Mouse (Mus musculus): ENCODE results near the gene Tmem223. TPM values are rescaled to one million over a fixed set of nuclear protein-coding genes. Genes with fewer than 3 reads are reported as not detected.
"Not testable (repeated sequence)": the region's sequence is repeated elsewhere in the genome, so short reads cannot be mapped to it uniquely, and the experiment has no call there.

Tmem223 gene
- 10 to 100 TPM; 58.9 to 78.6 (median 67.2) TPM for total RNA-seq (2022)

- DNase-seq (ENCODE audit: low spot score in 2 of 2): peak; percentile 62 to 70
Measured at GRCm38 (mm10) chr19:8770567-8771270, at the start of gene Tmem223. Gene Tmem223 (plus strand): TSS chr19:8770996.

DNA sequence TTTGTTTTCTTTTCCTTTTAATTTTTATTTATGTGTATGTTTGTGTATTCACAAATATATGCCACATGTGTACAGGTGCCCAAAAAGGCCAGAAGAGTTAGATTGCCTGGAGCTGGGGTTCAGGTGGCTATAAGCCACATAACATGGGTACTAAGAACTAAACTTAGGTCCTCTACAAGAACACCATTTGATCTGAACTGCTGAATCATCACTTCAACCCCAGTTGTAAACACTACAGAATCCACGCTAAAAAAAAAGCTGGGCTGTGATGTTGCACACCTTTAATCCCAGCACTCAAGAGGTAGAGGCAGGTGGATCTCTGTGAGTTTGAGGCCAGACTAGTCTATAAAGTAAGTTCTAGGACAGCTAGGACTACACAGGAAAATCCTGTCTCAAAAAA, 49.4 kb upstream of the Tmem223 start:
- no peak for DNase-seq (ENCODE audit: low spot score in 2 of 2)

DNA sequence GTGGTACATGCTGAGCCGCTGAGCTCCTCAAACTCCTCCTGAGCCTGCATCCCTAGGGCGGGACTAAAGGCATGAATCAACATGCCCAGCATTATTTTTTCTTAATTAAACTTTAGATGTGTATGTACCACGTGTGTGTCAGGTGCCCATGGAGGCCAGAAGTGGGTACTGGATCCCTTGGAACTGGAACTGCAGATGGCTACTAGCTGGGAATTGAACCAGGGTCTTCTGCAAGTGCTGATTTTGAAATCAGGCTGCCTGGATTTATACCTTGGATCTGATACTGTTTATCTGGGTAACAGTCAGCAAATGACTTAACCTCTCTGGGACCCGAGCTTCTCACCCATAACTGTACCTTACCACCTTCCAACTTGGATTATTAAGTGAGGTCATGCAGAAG, 48.8 kb upstream of the Tmem223 start:
- no peak for DNase-seq (ENCODE audit: low spot score in 2 of 2)

- DNase-seq (ENCODE audit: low spot score in 2 of 2): no peak
Measured at GRCm38 (mm10) chr19:8722559-8722906, 48.3 kb upstream of the Tmem223 start.

- peak; percentile 90 to 97 for DNase-seq (ENCODE audit: low spot score in 2 of 2)
Measured at GRCm38 (mm10) chr19:8722907-8723573, 47.8 kb upstream of the Tmem223 start, which contains the start of gene Slc3a2. Gene Slc3a2 (minus strand): TSS chr19:8723369.

- no peak for DNase-seq (ENCODE audit: low spot score in 2 of 2)
Measured at GRCm38 (mm10) chr19:8723574-8724346, 47.0 kb upstream of the Tmem223 start.

DNA sequence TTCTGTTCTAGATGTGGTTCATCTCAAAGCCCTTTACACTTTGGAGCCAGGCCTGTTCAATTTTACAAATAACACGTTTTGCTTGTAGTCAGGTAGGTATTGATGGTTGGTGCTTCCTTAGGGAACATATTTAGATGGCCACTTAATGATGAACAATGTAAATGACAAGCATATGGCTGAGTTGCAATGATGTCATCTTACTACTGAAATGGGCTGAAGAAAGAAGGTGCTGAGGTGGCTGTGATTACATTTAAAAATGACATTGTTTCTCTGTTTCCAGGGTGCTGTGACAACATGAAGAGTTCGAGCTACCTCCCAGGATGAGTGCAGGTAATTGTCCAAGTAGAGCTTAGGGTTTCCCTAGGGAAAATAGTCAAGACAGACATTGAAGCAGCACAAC, 46.4 kb upstream of the Tmem223 start:
- DNase-seq (ENCODE audit: low spot score in 2 of 2): no peak

DNA sequence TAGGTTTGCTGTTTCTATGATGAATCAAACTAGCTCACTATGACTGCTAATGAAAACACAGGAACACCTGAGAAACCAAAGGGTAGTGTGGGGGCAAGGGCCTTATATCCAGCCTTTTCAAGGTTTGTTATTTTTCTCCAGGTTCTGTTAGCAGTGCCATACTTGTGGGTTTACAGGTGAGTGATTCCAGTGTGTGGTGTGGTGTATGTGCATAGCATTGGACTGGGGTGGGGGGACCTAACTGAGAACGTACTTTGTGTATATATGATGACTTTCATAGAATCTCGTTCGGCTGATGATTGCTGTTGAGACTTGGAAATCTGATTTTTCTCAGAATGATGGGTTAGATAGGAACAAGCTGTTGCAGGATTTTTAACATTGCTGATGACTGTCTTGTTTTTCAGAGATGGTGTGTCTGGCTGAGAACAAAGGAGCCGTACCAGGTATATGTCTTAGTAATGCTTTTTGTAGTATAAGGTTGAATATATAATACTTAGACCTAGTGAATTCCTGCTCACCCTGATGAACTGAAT, 45.6 kb upstream of the Tmem223 start:
- no peak for DNase-seq (ENCODE audit: low spot score in 2 of 2)

GRCm38 (mm10) chr19:8726609-8727390, 44.0 kb upstream of the Tmem223 start:
- no peak for DNase-seq (ENCODE audit: low spot score in 2 of 2)

DNA sequence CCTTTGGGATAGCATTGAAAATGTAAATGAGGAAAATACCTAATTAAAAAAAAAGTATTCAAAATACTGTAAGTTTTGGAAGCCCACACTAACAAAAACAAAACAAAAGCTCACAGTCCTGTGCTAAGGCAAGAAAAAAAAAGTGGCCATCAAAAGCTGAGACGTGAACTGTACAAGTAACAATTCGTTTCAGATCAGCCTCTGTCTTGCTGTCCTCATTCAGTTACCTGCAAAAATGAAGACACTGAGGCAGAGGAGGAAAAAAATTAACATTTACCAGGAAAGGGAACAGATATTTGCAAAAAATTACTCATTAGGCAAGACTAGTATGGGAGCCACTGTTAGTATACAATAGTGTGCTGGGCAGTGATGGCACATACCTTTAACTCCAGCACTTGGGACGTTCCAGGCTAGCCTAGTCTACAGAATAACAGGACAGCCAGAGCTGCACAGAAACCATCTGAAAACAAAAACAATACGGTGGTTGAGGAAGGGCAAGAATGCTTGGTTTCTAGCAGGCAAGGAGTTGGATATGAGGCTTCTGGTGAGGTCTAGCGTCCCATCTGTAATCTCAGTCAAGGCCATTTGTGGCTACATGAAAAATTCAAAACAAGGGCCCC, 43.2 kb upstream of the Tmem223 start:
- no peak for DNase-seq (ENCODE audit: low spot score in 2 of 2)

- DNase-seq (ENCODE audit: low spot score in 2 of 2): not testable (repeated sequence)
Measured at GRCm38 (mm10) chr19:8728335-8729099, 42.3 kb upstream of the Tmem223 start.

DNA sequence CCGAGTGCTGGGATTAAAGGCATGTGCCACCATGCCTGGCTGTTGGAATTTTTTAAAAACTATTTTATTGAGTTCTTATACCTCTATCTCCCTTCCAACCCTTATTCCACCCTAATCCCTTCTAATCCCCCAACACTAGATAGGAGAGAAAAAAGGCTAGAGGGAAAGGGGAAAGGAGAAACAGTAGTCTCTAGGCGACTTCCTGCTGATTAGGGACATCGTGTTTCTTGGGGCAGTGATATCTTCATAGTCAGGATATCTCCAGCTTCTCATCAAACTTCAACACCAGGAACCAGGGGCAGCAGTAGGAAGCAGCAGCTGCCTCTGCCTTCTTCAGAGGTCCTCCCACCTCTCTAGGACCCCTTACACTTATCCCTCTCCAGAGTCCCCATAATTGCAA, 36.5 kb upstream of the Tmem223 start:
- no peak for DNase-seq (ENCODE audit: low spot score in 2 of 2)

- peak; percentile 88 to 93 for DNase-seq (ENCODE audit: low spot score in 2 of 2)
Measured at GRCm38 (mm10) chr19:8735389-8736159, 35.2 kb upstream of the Tmem223 start, which contains the start of gene Wdr74. Gene Wdr74 (plus strand): TSS chr19:8735827.

- DNase-seq (ENCODE audit: low spot score in 2 of 2): no peak
Measured at GRCm38 (mm10) chr19:8736160-8736467, 34.7 kb upstream of the Tmem223 start.

- DNase-seq (ENCODE audit: low spot score in 2 of 2): no peak
Measured at GRCm38 (mm10) chr19:8738911-8739310, 31.9 kb upstream of the Tmem223 start.

GRCm38 (mm10) chr19:8739646-8740045, 31.1 kb upstream of the Tmem223 start:
- no peak for DNase-seq (ENCODE audit: low spot score in 2 of 2)

- no peak for DNase-seq (ENCODE audit: low spot score in 2 of 2)
Measured at GRCm38 (mm10) chr19:8740603-8741002, 30.2 kb upstream of the Tmem223 start, which contains the start of gene 1700092M07Rik. Gene 1700092M07Rik (plus strand): TSS chr19:8740718.

GRCm38 (mm10) chr19:8741243-8741869, 29.4 kb upstream of the Tmem223 start, which contains the start of gene Stx5a:
Gene Stx5a (plus strand): TSS chr19:8741413.
- peak; percentile 93 to 97 for DNase-seq (ENCODE audit: low spot score in 2 of 2)

- DNase-seq (ENCODE audit: low spot score in 2 of 2): no peak
Measured at GRCm38 (mm10) chr19:8742176-8742575, 28.6 kb upstream of the Tmem223 start.

Measured in left cerebral cortex, adult 8-10 months (tissue).